Mouse (Mus musculus) embryonic facial prominence, embryonic 14.5 days (tissue): ENCODE measurements around the gene Jsrp1. TPM values are rescaled to one million over a fixed set of nuclear protein-coding genes. Genes with fewer than 3 reads are reported as not detected.
A peak's percentile ranks its signal among the peaks of the same experiment; 100 is the strongest.

Experiments used
- ATAC-seq: fragments of 200-750 bp; cut with Nextera tagmentation; 2 replicates; pipeline ENCODE4 v1.8.0; 2017; ENCODE audit warnings: low read depth, moderate number of reproducible peaks, moderate TSS enrichment
- DNase-seq: peaks from one replicate; pipeline ENCODE4 v3.0.0-alpha.2; 2015; ENCODE audit warnings: low spot score
- H3K27ac ChIP-seq: fragments of 300-500 bp; sonication (generic); replicated peaks from 2 replicates; pipeline ENCODE4 v1.5.1; 2014; ENCODE audit warnings: low read depth, mild to moderate bottlenecking, low read length, moderate library complexity
- H3K27me3 ChIP-seq: fragments of 300-500 bp; sonication (generic); replicated peaks from 2 replicates; pipeline ENCODE4 v1.6.1; 2014; ENCODE audit warnings: low read length; ENCODE audit not compliant: control insufficient read depth, insufficient read depth
- H3K36me3 ChIP-seq: fragments of 300-500 bp; sonication (generic); 2 replicates; pipeline ENCODE4 v1.6.1; 2014; ENCODE audit warnings: low read length, mixed read lengths; ENCODE audit not compliant: control insufficient read depth, insufficient read depth
- H3K4me1 ChIP-seq: fragments of 300-500 bp; sonication (generic); 2 replicates; pipeline ENCODE4 v1.6.1; 2014; ENCODE audit warnings: antibody characterized with exemption, low read length; ENCODE audit not compliant: control insufficient read depth, insufficient read depth
- H3K4me2 ChIP-seq: fragments of 300-500 bp; sonication (generic); 2 replicates; pipeline ENCODE4 v1.6.1; 2014; ENCODE audit warnings: low read depth, mild to moderate bottlenecking, low read length, moderate library complexity, mixed read lengths
- H3K4me3 ChIP-seq: fragments of 300-500 bp; sonication (generic); 2 replicates; pipeline ENCODE4 v1.5.1; 2014; ENCODE audit warnings: low read depth, mild to moderate bottlenecking, low read length
- H3K9ac ChIP-seq: fragments of 300-500 bp; sonication (generic); 2 replicates; pipeline ENCODE4 v1.6.1; 2014; ENCODE audit warnings: low read depth, mild to moderate bottlenecking, low read length, moderate library complexity, mixed read lengths
- H3K9me3 ChIP-seq: fragments of 300-500 bp; sonication (generic); 2 replicates; pipeline ENCODE4 v1.6.1; 2016; ENCODE audit warnings: low read length; ENCODE audit not compliant: control insufficient read depth
- WGBS: fragments of 180-500 bp; shearing (Covaris S2); extraction: QIAGEN DNeasy Blood & Tissue Kit; methylation state at CpG from one replicate; pipeline ENCODE4 v1.1.7; 2014; 5-methylcytosine and 5-hydroxymethylcytosine counted together
- polyA plus RNA-seq: library from polyadenylated mRNA; unstranded; fragments of >200 nt; fragmentation: Nextera tagmentation; extraction: Ambion mirVana; gene quantifications from 2 replicates; pipeline ENCODE4 v1.2.1, GENCODE M21; 2014

The Jsrp1 gene
- polyA plus RNA-seq, 1 experiment from 2014 or later, result 20.3 TPM

DNA sequence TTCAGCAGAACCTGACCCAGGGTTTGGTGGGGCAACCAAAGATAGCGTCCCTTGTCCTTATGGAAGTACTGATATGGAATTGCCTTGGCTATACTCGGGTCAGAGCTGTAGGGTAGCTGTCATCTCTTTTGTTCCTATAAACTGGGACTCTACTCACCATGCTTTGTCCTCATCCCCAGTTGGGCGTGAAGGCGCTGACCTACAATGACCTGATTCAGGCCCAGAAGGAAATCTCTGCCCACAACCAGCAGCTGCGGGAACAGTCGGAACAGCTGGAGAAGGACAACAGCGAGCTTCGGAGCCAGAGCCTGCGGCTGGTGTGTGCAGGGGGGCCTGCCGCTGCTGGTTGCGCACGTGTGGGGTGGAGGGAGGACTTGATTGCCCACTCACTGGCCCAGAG, 28.4 kb downstream of the Jsrp1 start:
- H3K4me3 ChIP-seq, result no peak overlapping the region
- DNase-seq (no peak), ATAC-seq (no peak)
- H3K9ac ChIP-seq, result no peak overlapping the region
- 85% methylated on average over 12 of the region's 12 CpGs for WGBS
- no peak overlapping the region for H3K27ac ChIP-seq
- H3K27me3 ChIP-seq, result no peaks in the 10 kb centered on the region
- H3K4me1 ChIP-seq, result no peaks in the 10 kb centered on the region
- no peaks in the 10 kb centered on the region for H3K9me3 ChIP-seq
- no peak overlapping the region for H3K4me2 ChIP-seq
- H3K36me3 ChIP-seq, result peaks cover 99% of the 10 kb centered on the region

DNA sequence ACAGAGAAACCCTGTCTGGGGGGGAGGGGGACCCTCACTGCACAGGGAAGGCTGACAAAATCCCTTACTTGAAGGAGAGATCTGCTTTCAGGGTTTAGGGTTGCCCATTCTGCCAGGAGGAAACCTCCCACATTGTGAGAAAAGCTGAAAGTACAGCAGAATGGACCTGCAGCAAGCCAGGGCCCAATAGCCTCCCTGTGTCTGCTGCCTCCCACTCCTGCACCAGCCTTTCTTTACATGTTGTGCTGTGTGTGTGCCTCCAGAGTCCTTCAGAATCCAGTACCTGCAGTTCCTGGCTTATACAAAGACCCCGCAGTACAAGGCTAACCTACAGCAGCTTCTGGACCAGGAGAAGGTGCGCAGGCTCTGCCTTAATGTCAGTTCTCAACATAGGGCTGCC, 29.0 kb downstream of the Jsrp1 start:
- peaks cover 100% of the 10 kb centered on the region for H3K36me3 ChIP-seq
- H3K9ac ChIP-seq, result no peak overlapping the region
- no peaks in the 10 kb centered on the region for H3K27me3 ChIP-seq
- 100% methylated on average over 2 of the region's 2 CpGs for WGBS
- no peak for DNase-seq
- no peak overlapping the region for H3K4me3 ChIP-seq
- H3K27ac ChIP-seq, result no peak overlapping the region
- no peaks in the 10 kb centered on the region for H3K9me3 ChIP-seq
- ATAC-seq, result no peak
- no peak overlapping the region for H3K4me2 ChIP-seq
- no peaks in the 10 kb centered on the region for H3K4me1 ChIP-seq

DNA sequence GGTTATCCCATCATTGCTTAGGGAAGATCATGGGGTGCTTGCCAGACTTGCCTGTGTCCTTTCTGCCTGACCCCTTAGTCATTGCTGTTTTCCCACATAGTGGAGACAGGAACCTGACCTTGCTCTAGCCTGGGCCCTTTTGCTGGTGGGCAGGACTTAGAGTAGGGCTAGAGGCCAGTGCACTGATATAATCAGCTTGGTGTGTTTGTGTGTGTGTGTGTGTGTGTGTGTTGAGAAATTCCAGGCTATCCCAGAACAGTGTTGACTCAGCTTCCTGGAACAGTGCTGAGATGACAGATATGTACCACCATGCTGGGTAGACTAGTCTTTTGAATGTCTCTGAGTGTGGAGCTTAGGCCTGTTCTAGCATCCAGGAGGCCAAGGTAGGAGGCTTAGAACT, 33.7 kb downstream of the Jsrp1 start:
- no peak overlapping the region for H3K4me2 ChIP-seq
- H3K36me3 ChIP-seq, result peaks cover 98% of the 10 kb centered on the region
- no peaks in the 10 kb centered on the region for H3K27me3 ChIP-seq
- no peak overlapping the region for H3K27ac ChIP-seq
- no peak overlapping the region for H3K9ac ChIP-seq
- no peaks in the 10 kb centered on the region for H3K4me1 ChIP-seq
- DNase-seq (no peak), ATAC-seq (no peak)
- H3K9me3 ChIP-seq, result no peaks in the 10 kb centered on the region
- no peak overlapping the region for H3K4me3 ChIP-seq

DNA sequence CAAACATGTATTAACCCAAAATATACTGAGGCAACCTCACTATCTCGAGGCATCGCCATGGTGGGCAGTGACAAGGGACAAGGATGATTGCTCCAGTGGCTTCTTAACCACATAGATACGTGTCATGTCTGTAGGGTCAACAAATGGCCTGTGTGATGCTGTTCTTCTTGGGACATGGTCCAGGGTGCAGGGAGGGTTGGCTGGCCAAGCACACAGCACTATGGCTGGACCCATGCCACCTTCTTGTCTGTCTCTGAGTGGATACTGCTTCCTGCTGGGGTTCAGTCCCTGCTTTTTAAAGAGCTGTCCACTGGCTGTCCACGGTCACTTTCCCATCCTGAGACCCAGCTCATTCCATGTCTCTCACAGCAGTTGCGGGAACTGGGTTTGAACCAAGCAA, 36.2 kb downstream of the Jsrp1 start:
- Histone ChIP-seq H3K4me2 (no peak overlapping the region), H3K4me1 (peaks cover 9% of the 10 kb centered on the region), H3K9me3 (no peaks in the 10 kb centered on the region), H3K36me3 (peaks cover 98% of the 10 kb centered on the region), H3K27me3 (no peaks in the 10 kb centered on the region), H3K27ac (no peak overlapping the region), H3K9ac (no peak overlapping the region), H3K4me3 (no peak overlapping the region)
- DNase-seq (no peak), ATAC-seq (no peak)
- WGBS, result 96% methylated on average over 5 of the region's 5 CpGs

DNA sequence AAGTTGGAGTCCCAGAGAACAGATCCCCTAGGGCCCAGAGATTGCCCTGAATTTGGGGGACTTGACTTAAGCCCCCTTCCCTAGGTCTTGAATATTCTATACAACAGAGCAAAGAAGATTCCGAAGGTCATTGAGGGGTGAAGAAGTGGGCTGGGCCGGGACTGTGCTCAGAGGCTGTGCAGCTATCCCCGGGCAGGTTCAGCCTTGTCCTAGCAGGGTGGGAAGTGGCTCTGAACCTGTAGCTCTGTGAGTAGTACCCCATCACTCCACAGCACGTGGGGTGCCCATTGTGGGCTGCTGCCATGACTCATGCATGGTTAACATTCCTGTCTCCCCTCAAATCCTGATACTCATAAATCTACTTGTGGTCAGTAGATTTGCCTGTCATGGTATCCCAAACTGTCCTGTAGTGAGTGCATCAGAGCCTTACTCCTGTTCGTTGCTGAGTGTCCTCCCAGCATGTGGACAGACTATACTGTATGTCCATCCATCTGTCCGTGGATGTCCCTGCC, 36.9 kb downstream of the Jsrp1 start:
- Histone ChIP-seq H3K27ac (no peak overlapping the region), H3K9ac (no peak overlapping the region), H3K27me3 (no peaks in the 10 kb centered on the region), H3K9me3 (no peaks in the 10 kb centered on the region), H3K4me2 (no peak overlapping the region), H3K4me3 (no peak overlapping the region), H3K4me1 (peaks cover 9% of the 10 kb centered on the region), H3K36me3 (peaks cover 98% of the 10 kb centered on the region)
- ATAC-seq, result no peak
- no peak for DNase-seq
- 70% methylated on average over 6 of the region's 6 CpGs for WGBS

DNA sequence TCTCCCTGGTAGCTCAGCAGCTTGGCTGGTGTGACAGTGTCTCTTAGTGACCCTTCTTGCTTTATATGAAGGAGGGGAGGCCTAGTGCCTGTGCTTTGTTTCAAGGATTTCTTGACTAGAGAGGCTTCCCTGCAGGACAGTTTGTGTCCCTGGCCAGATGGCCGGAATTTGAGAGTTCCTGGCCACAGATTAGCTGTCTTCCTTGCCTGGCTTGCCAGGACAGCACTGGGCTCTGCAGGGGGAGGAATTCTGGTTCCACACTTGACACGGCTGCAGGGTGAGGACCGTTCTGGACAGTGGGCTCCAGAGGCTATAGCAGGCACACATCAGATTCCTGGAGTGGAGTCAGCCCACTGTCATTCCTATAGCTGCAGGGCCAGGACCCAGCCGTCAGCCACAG, 37.6 kb downstream of the Jsrp1 start:
- Histone ChIP-seq H3K27me3 (no peaks in the 10 kb centered on the region), H3K4me1 (peaks cover 9% of the 10 kb centered on the region), H3K4me3 (no peak overlapping the region), H3K36me3 (peaks cover 98% of the 10 kb centered on the region), H3K9ac (no peak overlapping the region), H3K27ac (no peak overlapping the region), H3K4me2 (no peak overlapping the region), H3K9me3 (no peaks in the 10 kb centered on the region)
- WGBS, result 100% methylated on average over 3 of the region's 4 CpGs
- no peak for DNase-seq
- ATAC-seq, result no peak

DNA sequence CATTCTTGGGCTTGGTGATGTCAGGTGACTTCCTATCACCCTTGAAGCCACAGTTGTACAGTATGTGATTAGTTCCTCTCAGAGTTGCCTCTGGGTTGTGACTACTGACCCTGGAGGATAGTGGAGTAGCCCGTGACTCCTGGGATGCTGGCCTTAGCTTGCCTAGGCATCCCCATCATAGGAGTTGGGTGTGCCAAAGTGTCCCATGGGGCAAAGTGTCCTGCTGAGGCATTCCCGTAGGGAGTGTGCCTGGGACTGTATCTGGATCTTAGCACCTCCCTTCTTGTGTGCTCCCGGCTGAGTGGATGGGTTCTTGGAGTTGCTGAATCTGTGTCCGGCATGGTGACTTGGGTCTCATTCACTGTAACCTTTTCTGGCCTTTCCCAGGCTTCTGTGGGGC, 38.3 kb downstream of the Jsrp1 start:
- WGBS, result 85% methylated on average over 4 of the region's 4 CpGs
- Histone ChIP-seq H3K4me1 (peaks cover 9% of the 10 kb centered on the region), H3K9ac (no peak overlapping the region), H3K36me3 (peaks cover 97% of the 10 kb centered on the region), H3K9me3 (no peaks in the 10 kb centered on the region), H3K27me3 (no peaks in the 10 kb centered on the region), H3K4me2 (no peak overlapping the region), H3K4me3 (no peak overlapping the region), H3K27ac (no peak overlapping the region)
- no peak for DNase-seq
- no peak for ATAC-seq

DNA sequence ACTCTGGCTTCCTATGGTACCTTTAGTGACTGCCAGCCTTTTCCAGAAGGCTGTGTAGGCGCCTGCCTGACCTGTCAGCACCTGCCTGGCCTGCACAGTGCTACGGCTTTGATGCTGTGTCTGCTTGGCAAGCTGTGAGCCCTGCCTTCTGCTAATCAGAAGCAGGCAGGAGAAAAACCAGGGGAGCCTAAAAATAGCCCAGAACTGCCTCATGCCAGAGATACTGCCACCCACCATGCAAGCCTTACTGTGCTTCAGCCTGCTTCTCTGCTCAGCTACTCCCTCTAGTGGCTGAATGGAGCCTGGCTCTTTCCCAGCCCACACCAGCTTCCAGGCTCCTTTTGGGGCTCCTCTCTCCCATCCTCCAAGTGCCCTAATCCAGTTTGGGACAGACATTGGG, 38.7 kb downstream of the Jsrp1 start:
- Histone ChIP-seq H3K36me3 (peaks cover 98% of the 10 kb centered on the region), H3K27ac (peak overlapping the region; percentile 66), H3K4me1 (peaks cover 9% of the 10 kb centered on the region), H3K27me3 (no peaks in the 10 kb centered on the region), H3K4me2 (no peak overlapping the region; the same call in 1 of the 2 replicates), H3K4me3 (no peak overlapping the region), H3K9me3 (no peaks in the 10 kb centered on the region), H3K9ac (no peak overlapping the region)
- ATAC-seq (peak; percentile 85), DNase-seq (peak; percentile 91)
- 23% methylated on average over 2 of the region's 2 CpGs for WGBS

DNA sequence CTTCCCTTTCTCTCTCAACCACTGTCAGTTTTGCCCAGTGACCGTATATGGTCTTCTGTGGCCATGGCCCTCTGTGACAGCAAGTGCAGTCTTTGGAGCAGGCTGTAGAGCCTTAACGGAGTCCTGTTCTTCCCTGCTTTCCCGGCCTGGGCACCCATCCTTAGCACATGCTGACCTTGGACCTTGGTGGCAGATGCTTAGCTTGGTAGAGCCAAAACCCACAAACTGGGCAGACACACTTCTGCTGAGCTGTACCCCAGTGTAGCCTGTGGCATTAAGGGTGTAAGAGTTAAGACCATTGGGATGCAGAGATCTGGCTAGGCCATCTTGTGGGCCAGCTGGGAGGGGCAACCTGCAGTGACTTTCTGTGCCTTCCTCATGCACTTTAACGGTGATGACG, 39.5 kb downstream of the Jsrp1 start:
- Histone ChIP-seq H3K9ac (no peak overlapping the region), H3K36me3 (peaks cover 95% of the 10 kb centered on the region)
- ATAC-seq, result no peak

More for the DNA sequence above, 39.5 kb downstream of the Jsrp1 start:
- DNase-seq, result no peak
- 82% methylated on average over 5 of the region's 5 CpGs for WGBS
- H3K4me2 ChIP-seq, result no peak overlapping the region
- no peak overlapping the region for H3K4me3 ChIP-seq
- H3K9me3 ChIP-seq, result no peaks in the 10 kb centered on the region
- no peaks in the 10 kb centered on the region for H3K27me3 ChIP-seq
- H3K27ac ChIP-seq, result peak overlapping the region; percentile 66
- H3K4me1 ChIP-seq, result peaks cover 9% of the 10 kb centered on the region
